ENCODE assay signal across 10 mouse cellular contexts in the genomic region with DNA sequence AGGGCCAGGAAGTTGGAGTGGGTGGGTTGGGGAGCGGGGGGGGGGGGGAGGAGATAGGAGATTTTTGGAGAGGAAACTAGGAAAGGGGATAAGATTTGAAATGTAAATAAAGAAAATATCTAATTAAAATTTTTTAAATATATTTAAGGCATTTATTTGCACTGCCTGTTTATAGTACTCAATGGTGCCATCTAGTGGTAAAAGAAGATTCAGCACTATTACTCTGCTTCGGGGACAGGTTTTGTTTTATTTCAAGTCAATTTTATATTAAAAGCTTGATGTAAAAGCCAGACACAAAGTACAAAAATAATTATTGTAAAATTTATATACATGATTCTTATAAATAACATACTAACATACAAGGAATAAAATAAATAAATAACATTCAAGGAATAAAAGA.
DNase-seq lines count a peak whose midpoint lies in the region; ATAC-seq and TF ChIP-seq lines count a peak whose summit lies in the region.
"Had no signal": no experiment of that assay in that cellular context is flagged by ENCODE, and none has a peak within 500 bp of the region (broad histone marks: within the 10 kb centered on the region; RNA-seq: fewer than 3 reads in every experiment).

No protein-coding gene starts in this region.

- peaks cover 4% of the 10 kb centered on the region for H3K4me1 ChIP-seq in forebrain, postnatal 0 days (ENCODE audit: insufficient read depth)
- peaks cover 9% of the 10 kb centered on the region; the same call in 1 of the 2 replicates for H3K4me1 ChIP-seq in forebrain, embryonic 15.5 days
- peaks cover 2% of the 10 kb centered on the region for H3K4me1 ChIP-seq in liver, adult 2 months (ENCODE audit: control insufficient read depth, insufficient read depth, low read length)
- no peaks in the 10 kb centered on the region for H3K4me1 ChIP-seq in liver, embryonic 12.5 days

- TF ChIP-seq POLR2A in liver, adult 2 months (IDR thresholded peaks at IDR 0.05; ENCODE audit: extremely low read depth, insufficient read depth, low read length), result no peak

- H3K4me3 ChIP-seq in forebrain, postnatal 0 days (ENCODE audit: low read depth, low read length), result no peak overlapping the region
- H3K4me3 ChIP-seq in forebrain, embryonic 15.5 days, result no peak overlapping the region
- no peak overlapping the region for H3K4me3 ChIP-seq in liver, adult 2 months (ENCODE audit: insufficient read depth, low read depth, low read length)
- H3K4me3 ChIP-seq in liver, embryonic 12.5 days, result no peak overlapping the region
- H3K4me3 ChIP-seq: hindbrain, embryonic 15.5 days had no signal

- no peak overlapping the region for H3K4me2 ChIP-seq in forebrain, postnatal 0 days (ENCODE audit: low read depth)
- H3K4me2 ChIP-seq in forebrain, embryonic 15.5 days (replicated peaks), result no peak overlapping the region
- H3K4me2 ChIP-seq in liver, embryonic 12.5 days, result no peak overlapping the region
- H3K4me2 ChIP-seq: hindbrain, embryonic 15.5 days had no signal

- TF ChIP-seq CTCF in forebrain, postnatal 0 days (IDR thresholded peaks at IDR 0.05; ENCODE audit: low read depth), result peak; percentile 66
- no peak for TF ChIP-seq CTCF in liver, adult 2 months (IDR thresholded peaks at IDR 0.05; ENCODE audit: low read depth, low read length)

- ATAC-seq in forebrain, postnatal 0 days, result no peak
- no peak for ATAC-seq in forebrain, embryonic 15.5 days (replicated peaks)
- no peak for ATAC-seq in liver, embryonic 12.5 days
- ATAC-seq in megakaryocyte progenitor cell, adult 5-6 weeks (replicated peaks; ENCODE audit: poor library complexity), result 0 out of 2 replicates have a peak, but pooled peaks have one; percentile 48
- no peak for ATAC-seq in frontal cortex, adult (ENCODE audit: low TSS enrichment)

- no peak overlapping the region for H3K27ac ChIP-seq in forebrain, postnatal 0 days (ENCODE audit: low read depth, low read length)
- no peak overlapping the region for H3K27ac ChIP-seq in forebrain, embryonic 15.5 days (replicated peaks)
- no peak overlapping the region for H3K27ac ChIP-seq in liver, adult 2 months (replicated peaks; ENCODE audit: insufficient read depth, low read depth, low read length)
- H3K27ac ChIP-seq in liver, embryonic 12.5 days, result no peak overlapping the region
- H3K27ac ChIP-seq: hindbrain, embryonic 15.5 days had no signal

- no peaks in the 10 kb centered on the region for H3K9me3 ChIP-seq in forebrain, postnatal 0 days (ENCODE audit: low read length)
- no peaks in the 10 kb centered on the region for H3K9me3 ChIP-seq in forebrain, embryonic 15.5 days
- H3K9me3 ChIP-seq in liver, embryonic 12.5 days (replicated peaks), result no peaks in the 10 kb centered on the region
- H3K9me3 ChIP-seq: hindbrain, embryonic 15.5 days had no signal

- WGBS in forebrain, postnatal 0 days, result 19% methylated on average over 2 of the region's 2 CpGs
- WGBS in forebrain, embryonic 15.5 days, result 36% methylated on average over 2 of the region's 2 CpGs
- WGBS in liver, adult 2 months, result 53% methylated on average over 2 of the region's 2 CpGs
- 50% methylated on average over 2 of the region's 2 CpGs for WGBS in liver, embryonic 12.5 days (ENCODE audit: insufficient replicate concordance)

- DNase-seq in forebrain, postnatal 0 days, result peak; percentile 67
- peak; percentile 48 for DNase-seq in liver, adult 2 months (ENCODE audit: extremely low read depth, low read depth, low spot score)
- peak; percentile 76 for DNase-seq in NIH3T3 (ENCODE audit: low read depth)
- no peak for DNase-seq in adrenal gland, postnatal 36 days
- DNase-seq: right cerebral cortex, adult 18-20 months had no signal

- H3K79me2 ChIP-seq in liver, adult 2 months (ENCODE audit: control insufficient read depth, insufficient read depth, low read length), result no peaks in the 10 kb centered on the region; the same call in 1 of the 2 replicates

- no peaks in the 10 kb centered on the region for H3K27me3 ChIP-seq in forebrain, postnatal 0 days (ENCODE audit: insufficient read depth, low read length)
- H3K27me3 ChIP-seq in forebrain, embryonic 15.5 days, result no peaks in the 10 kb centered on the region
- H3K27me3 ChIP-seq in liver, adult 2 months (ENCODE audit: control insufficient read depth, insufficient read depth, low read length), result no peaks in the 10 kb centered on the region
- H3K27me3 ChIP-seq in liver, embryonic 12.5 days (replicated peaks), result no peaks in the 10 kb centered on the region
- H3K27me3 ChIP-seq: hindbrain, embryonic 15.5 days had no signal

- H3K36me3 ChIP-seq in forebrain, postnatal 0 days (ENCODE audit: insufficient read depth), result no peaks in the 10 kb centered on the region
- peaks cover 5% of the 10 kb centered on the region; the same call in 1 of the 2 replicates for H3K36me3 ChIP-seq in forebrain, embryonic 15.5 days
- peaks cover 12% of the 10 kb centered on the region; the same call in 1 of the 2 replicates for H3K36me3 ChIP-seq in liver, adult 2 months (ENCODE audit: control insufficient read depth, insufficient read depth, low read length)
- H3K36me3 ChIP-seq in liver, embryonic 12.5 days, result 0 out of 2 replicates have a peak, but pooled peaks cover 3% of the 10 kb centered on the region

- no peak overlapping the region for H3K9ac ChIP-seq in forebrain, postnatal 0 days
- no peak overlapping the region for H3K9ac ChIP-seq in forebrain, embryonic 15.5 days (replicated peaks)
- no peak overlapping the region for H3K9ac ChIP-seq in liver, adult 2 months (ENCODE audit: low read depth, low read length)
- no peak overlapping the region for H3K9ac ChIP-seq in liver, embryonic 12.5 days
- H3K9ac ChIP-seq: hindbrain, embryonic 15.5 days had no signal

Comparison
In these comparisons a context has a peak if more than half of its experiments do, and no peak if none do; other contexts are left out.
1. DNase-seq: peak in forebrain, postnatal 0 days (single experiment), liver, adult 2 months (single experiment) and NIH3T3 (single experiment); none in adrenal gland, postnatal 36 days (0 of 2).